Comparison of ENCODE assay signal across 16 mouse cellular contexts in the genomic region with DNA sequence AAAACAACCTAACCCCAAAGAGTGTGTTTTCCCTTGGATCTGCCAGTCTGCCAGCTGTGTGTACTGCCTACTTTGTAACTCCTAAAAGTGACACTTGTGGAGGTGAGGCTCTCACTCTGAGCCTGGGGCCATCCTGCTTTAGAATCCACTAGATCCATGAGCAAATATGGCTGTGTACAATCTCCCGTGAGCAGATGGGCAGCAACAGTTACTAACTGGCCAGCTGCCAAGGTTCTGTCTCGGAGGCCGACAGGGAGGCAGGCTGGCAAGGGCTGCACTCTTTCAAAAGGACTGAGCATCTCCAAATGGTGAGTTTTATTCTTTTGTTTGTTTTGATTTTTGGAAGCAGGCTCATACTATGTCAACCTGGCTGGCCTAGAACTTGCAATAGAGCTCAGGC. TPM values are rescaled to one million over a fixed set of nuclear protein-coding genes. Genes with fewer than 3 reads are reported as not detected.
A peak's percentile ranks its signal among the peaks of the same experiment; 100 is the strongest.
DNase-seq lines count a peak whose midpoint lies in the region; ATAC-seq and TF ChIP-seq lines count a peak whose summit lies in the region.
"Had no signal": no experiment of that assay in that cellular context is flagged by ENCODE, and none has a peak within 500 bp of the region (broad histone marks: within the 10 kb centered on the region; RNA-seq: fewer than 3 reads in every experiment).

No protein-coding gene starts in this region.

- TF ChIP-seq POLR2A in brain, embryonic 14.5 days (IDR thresholded peaks at IDR 0.05; ENCODE audit: borderline replicate concordance, extremely low read depth, insufficient read depth, insufficient read length, poor library complexity, severe bottlenecking) = no peak

- H3K36me3 ChIP-seq in forebrain, embryonic 14.5 days (ENCODE audit: control insufficient read depth, insufficient read depth, low read length) = peaks cover 77% of the 10 kb centered on the region
- peaks cover 35% of the 10 kb centered on the region for H3K36me3 ChIP-seq in intestine, embryonic 15.5 days

- peaks cover 10% of the 10 kb centered on the region for H3K4me1 ChIP-seq in forebrain, embryonic 14.5 days (ENCODE audit: control insufficient read depth, insufficient read depth, low read length)
- H3K4me1 ChIP-seq in intestine, embryonic 15.5 days (replicated peaks) = no peaks in the 10 kb centered on the region
- H3K4me1 ChIP-seq: embryonic facial prominence, embryonic 13.5 days; heart, embryonic 15.5 days had no signal

- no peaks in the 10 kb centered on the region for H3K9me3 ChIP-seq in forebrain, embryonic 14.5 days (replicated peaks; ENCODE audit: control insufficient read depth, low read length)
- H3K9me3 ChIP-seq in intestine, embryonic 15.5 days = no peaks in the 10 kb centered on the region
- H3K9me3 ChIP-seq: embryonic facial prominence, embryonic 13.5 days; heart, embryonic 15.5 days had no signal

- no peak overlapping the region for H3K27ac ChIP-seq in layer of hippocampus, adult 2 months
- H3K27ac ChIP-seq in forebrain, embryonic 14.5 days (ENCODE audit: low read depth, low read length) = 0 out of 2 replicates have a peak overlapping the region, but pooled peaks have one; percentile 14
- no peak overlapping the region for H3K27ac ChIP-seq in intestine, embryonic 15.5 days
- H3K27ac ChIP-seq: embryonic facial prominence, embryonic 13.5 days; heart, embryonic 15.5 days had no signal

- intact Hi-C loops in left cerebral cortex, postnatal 36 days (cut with DNase I) = no loop called here

- no peak overlapping the region for H3K4me2 ChIP-seq in forebrain, embryonic 14.5 days (ENCODE audit: low read length)
- no peak overlapping the region for H3K4me2 ChIP-seq in intestine, embryonic 15.5 days (replicated peaks)
- H3K4me2 ChIP-seq: embryonic facial prominence, embryonic 13.5 days; heart, embryonic 15.5 days had no signal

- no peak overlapping the region for H3K9ac ChIP-seq in forebrain, embryonic 14.5 days (ENCODE audit: low read length)
- H3K9ac ChIP-seq in intestine, embryonic 15.5 days = no peak overlapping the region
- H3K9ac ChIP-seq: embryonic facial prominence, embryonic 13.5 days; heart, embryonic 15.5 days had no signal

- no peak for TF ChIP-seq CTCF in layer of hippocampus, adult 2 months (conservative IDR thresholded peaks at IDR 0.05)
- no peak for TF ChIP-seq CTCF in brain, embryonic 14.5 days (IDR thresholded peaks at IDR 0.05; ENCODE audit: borderline replicate concordance, extremely low read depth, insufficient read depth, insufficient read length)

- WGBS in forebrain, embryonic 14.5 days = 8% methylated on average over 3 of the region's 3 CpGs
- 25% methylated on average over 3 of the region's 3 CpGs for WGBS in intestine, embryonic 15.5 days

- H3K4me3 ChIP-seq in layer of hippocampus, adult 2 months = no peak overlapping the region
- H3K4me3 ChIP-seq in forebrain, embryonic 14.5 days (ENCODE audit: low read depth, low read length) = no peak overlapping the region
- H3K4me3 ChIP-seq in intestine, embryonic 15.5 days (replicated peaks) = no peak overlapping the region
- H3K4me3 ChIP-seq: embryonic facial prominence, embryonic 13.5 days; heart, embryonic 15.5 days had no signal

- DNase-seq in layer of hippocampus, adult 2 months (ENCODE audit: low spot score in 2 of 2) = peak; percentile 23 to 51
- no peak for DNase-seq in layer of hippocampus, adult 9-10 months (ENCODE audit: low spot score)
- DNase-seq in adipocyte (ENCODE audit: low spot score) = peak; percentile 55
- DNase-seq in brain, embryonic 14.5 days (ENCODE audit: low read depth) = peak; percentile 89
- peak; percentile 85 for DNase-seq in forebrain, embryonic 14.5 days (ENCODE audit: low spot score)
- no peak for DNase-seq in thymus, postnatal 0 days (ENCODE audit: low spot score)
- no peak for DNase-seq in left cerebral cortex, postnatal 36 days (ENCODE audit: low spot score in 2 of 2)
- DNase-seq: gastrocnemius, postnatal 14 days; lung, postnatal 10 days; thymus, postnatal 14 days had no signal

- H3K27me3 ChIP-seq in forebrain, embryonic 14.5 days (replicated peaks; ENCODE audit: control insufficient read depth, insufficient read depth, low read length) = no peaks in the 10 kb centered on the region
- no peaks in the 10 kb centered on the region for H3K27me3 ChIP-seq in intestine, embryonic 15.5 days (replicated peaks)
- H3K27me3 ChIP-seq: embryonic facial prominence, embryonic 13.5 days; heart, embryonic 15.5 days had no signal

- ATAC-seq in forebrain, embryonic 14.5 days = peak; percentile 81
- ATAC-seq in intestine, embryonic 15.5 days = no peak
- ATAC-seq: activated CD4-positive, CD25-positive, alpha-beta regulatory T cell, adult 4 months had no signal

RNA-seq across cellular contexts. Expression of gene Lhx3, which starts 6.4 kb away (rescaled TPM):
- total RNA-seq in layer of hippocampus, adult 2 months (2021) = not detected
- 1.6 and 3.3 TPM in 2 replicates for polyA plus RNA-seq in brain, embryonic 14.5 days (2012; rRNA removed)
- polyA plus RNA-seq in forebrain, embryonic 14.5 days (2014; fragmentation: Nextera tagmentation; extraction: Ambion mirVana) = not detected in 2 replicates
- 0.17 and 0.22 TPM in 2 replicates for polyA plus RNA-seq in thymus, postnatal 0 days (2015; fragmentation: Nextera tagmentation; extraction: Ambion mirVana)
- under 1 TPM in 1 of 2 experiments, not detected in 1; 0.15 TPM for total RNA-seq in left cerebral cortex, postnatal 36 days (2021)
- not detected in 2 replicates for polyA plus RNA-seq in intestine, embryonic 15.5 days (2015; fragmentation: Nextera tagmentation; extraction: Ambion mirVana)
- total RNA-seq: gastrocnemius, postnatal 14 days had no signal
- polyA plus RNA-seq: activated CD4-positive, CD25-positive, alpha-beta regulatory T cell, adult 4 months; heart, embryonic 15.5 days; kidney, embryonic 14.5 days; limb, embryonic 11.5 days had no signal

RNA-seq across cellular contexts. Expression of gene Qsox2, which starts 22.8 kb away (rescaled TPM):
- total RNA-seq in layer of hippocampus, adult 2 months (2021) = 10 to 100 TPM; 25.3 to 25.7 TPM
- 19.1 and 20.1 TPM in 2 replicates for polyA plus RNA-seq in brain, embryonic 14.5 days (2012; rRNA removed)
- polyA plus RNA-seq in forebrain, embryonic 14.5 days (2014; fragmentation: Nextera tagmentation; extraction: Ambion mirVana) = 10.6 and 12.2 TPM in 2 replicates
- polyA plus RNA-seq in thymus, postnatal 0 days (2015; fragmentation: Nextera tagmentation; extraction: Ambion mirVana) = 15.2 and 15.3 TPM in 2 replicates
- total RNA-seq in left cerebral cortex, postnatal 36 days (2021) = 10 to 100 TPM; 22.8 to 23.3 TPM
- 23.2 and 26.9 TPM in 2 replicates for polyA plus RNA-seq in intestine, embryonic 15.5 days (2015; fragmentation: Nextera tagmentation; extraction: Ambion mirVana)

Comparison
In these comparisons a context has a peak if more than half of its experiments do, and no peak if none do; other contexts are left out.
1. DNase-seq: peak in layer of hippocampus, adult 2 months (2 of 2), adipocyte (single experiment), brain, embryonic 14.5 days (single experiment) and forebrain, embryonic 14.5 days (single experiment); none in layer of hippocampus, adult 9-10 months (single experiment), thymus, postnatal 0 days (single experiment) and left cerebral cortex, postnatal 36 days (0 of 2).